Mouse (Mus musculus): ENCODE results near the gene Atxn1. TPM values are rescaled to one million over a fixed set of nuclear protein-coding genes. Genes with fewer than 3 reads are reported as not detected.

Atxn1 gene
- polyA plus RNA-seq, 1 experiment from 2014 or later = 6.3 TPM

DNA sequence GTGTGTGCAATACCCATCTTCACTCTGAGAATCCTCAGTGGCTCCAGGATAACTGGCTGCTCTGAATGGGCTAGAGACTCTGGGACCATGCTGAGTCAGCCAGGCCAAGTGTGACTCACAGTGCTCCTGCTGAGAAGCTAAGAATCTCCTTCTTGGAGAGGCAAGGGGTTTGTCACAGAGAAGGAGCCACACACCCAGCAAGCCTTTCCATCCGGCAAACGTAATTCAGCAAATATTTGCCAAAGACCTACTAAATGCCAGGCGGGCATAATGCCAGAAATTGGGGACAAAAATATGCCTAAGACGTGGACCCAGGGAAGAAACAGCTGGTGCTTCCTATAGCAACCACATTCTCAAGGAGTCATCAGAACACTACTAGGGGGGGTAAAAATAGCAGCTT, 137.2 kb downstream of the Atxn1 start:
- ATAC-seq = no peak
- no peak overlapping the region for H3K4me3 ChIP-seq (replicated peaks)
- 73% methylated on average over 4 of the region's 4 CpGs for WGBS
- peaks cover 3% of the 10 kb centered on the region; the same call in 1 of the 2 replicates for H3K4me1 ChIP-seq (replicated peaks)
- H3K27me3 ChIP-seq = no peaks in the 10 kb centered on the region
- H3K27ac ChIP-seq = 0 out of 2 replicates have a peak overlapping the region, but pooled peaks have one; percentile 9
- no peak overlapping the region for H3K9ac ChIP-seq (replicated peaks)
- H3K36me3 ChIP-seq = no peaks in the 10 kb centered on the region
- no peak overlapping the region for H3K4me2 ChIP-seq (replicated peaks)
- H3K9me3 ChIP-seq = no peaks in the 10 kb centered on the region

DNA sequence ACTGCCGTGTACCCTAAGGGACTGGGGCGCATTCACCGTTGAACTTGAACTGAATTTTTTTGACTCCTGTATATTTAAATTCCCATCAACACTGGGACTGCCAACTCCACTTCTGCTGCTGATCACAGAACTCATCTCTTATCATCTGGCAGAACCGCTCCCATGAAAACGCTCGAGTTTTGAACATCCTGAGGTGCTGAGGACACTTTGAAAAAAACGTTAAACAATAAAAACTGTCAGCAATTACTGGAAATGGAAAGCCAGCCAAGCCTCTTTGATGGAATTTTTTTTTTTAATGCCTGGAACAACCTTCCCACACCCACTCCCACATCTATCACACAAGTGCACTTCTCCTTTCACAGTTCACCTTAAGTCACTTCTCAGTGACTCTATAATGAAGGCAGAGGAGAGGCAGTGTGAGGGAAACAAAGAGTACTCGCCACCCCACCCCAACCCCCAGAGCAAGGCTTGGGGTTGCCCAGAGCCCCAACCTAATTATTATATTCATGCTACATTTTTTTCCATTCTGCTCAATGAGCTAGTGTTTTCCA, 137.7 kb downstream of the Atxn1 start:
- WGBS = 86% methylated on average over 8 of the region's 8 CpGs
- no peaks in the 10 kb centered on the region for H3K36me3 ChIP-seq
- H3K9me3 ChIP-seq = no peaks in the 10 kb centered on the region
- no peak overlapping the region for H3K4me2 ChIP-seq (replicated peaks)
- H3K27me3 ChIP-seq = no peaks in the 10 kb centered on the region
- ATAC-seq = no peak
- no peak overlapping the region for H3K4me3 ChIP-seq (replicated peaks)
- peaks cover 3% of the 10 kb centered on the region; the same call in 1 of the 2 replicates for H3K4me1 ChIP-seq (replicated peaks)
- H3K9ac ChIP-seq (replicated peaks) = no peak overlapping the region
- 0 out of 2 replicates have a peak overlapping the region, but pooled peaks have one; percentile 9 for H3K27ac ChIP-seq

DNA sequence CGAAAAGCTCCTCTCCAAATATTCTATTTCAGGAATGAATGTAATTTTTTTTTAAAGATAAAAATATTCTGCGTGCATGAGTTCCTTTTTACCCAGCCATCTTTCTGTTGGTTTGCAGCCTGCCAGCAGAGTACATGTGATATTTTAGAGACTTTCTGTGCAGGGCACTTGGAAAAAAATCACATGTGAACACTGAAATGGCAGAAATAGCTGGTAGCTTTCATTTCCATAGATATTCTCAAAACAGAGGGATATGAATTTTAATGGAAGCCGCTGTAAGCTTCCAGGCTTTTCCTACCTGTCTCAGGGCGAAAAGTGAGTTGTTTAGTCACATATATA, 142.3 kb downstream of the Atxn1 start:
- H3K27me3 ChIP-seq = no peaks in the 10 kb centered on the region
- no peak overlapping the region for H3K27ac ChIP-seq
- H3K9me3 ChIP-seq = no peaks in the 10 kb centered on the region
- H3K4me1 ChIP-seq (replicated peaks) = peaks cover 8% of the 10 kb centered on the region
- no peaks in the 10 kb centered on the region for H3K36me3 ChIP-seq
- no peak overlapping the region for H3K4me2 ChIP-seq (replicated peaks)
- H3K9ac ChIP-seq (replicated peaks) = no peak overlapping the region
- ATAC-seq = no peak
- H3K4me3 ChIP-seq (replicated peaks) = no peak overlapping the region
- WGBS = 92% methylated on average over 4 of the region's 4 CpGs

DNA sequence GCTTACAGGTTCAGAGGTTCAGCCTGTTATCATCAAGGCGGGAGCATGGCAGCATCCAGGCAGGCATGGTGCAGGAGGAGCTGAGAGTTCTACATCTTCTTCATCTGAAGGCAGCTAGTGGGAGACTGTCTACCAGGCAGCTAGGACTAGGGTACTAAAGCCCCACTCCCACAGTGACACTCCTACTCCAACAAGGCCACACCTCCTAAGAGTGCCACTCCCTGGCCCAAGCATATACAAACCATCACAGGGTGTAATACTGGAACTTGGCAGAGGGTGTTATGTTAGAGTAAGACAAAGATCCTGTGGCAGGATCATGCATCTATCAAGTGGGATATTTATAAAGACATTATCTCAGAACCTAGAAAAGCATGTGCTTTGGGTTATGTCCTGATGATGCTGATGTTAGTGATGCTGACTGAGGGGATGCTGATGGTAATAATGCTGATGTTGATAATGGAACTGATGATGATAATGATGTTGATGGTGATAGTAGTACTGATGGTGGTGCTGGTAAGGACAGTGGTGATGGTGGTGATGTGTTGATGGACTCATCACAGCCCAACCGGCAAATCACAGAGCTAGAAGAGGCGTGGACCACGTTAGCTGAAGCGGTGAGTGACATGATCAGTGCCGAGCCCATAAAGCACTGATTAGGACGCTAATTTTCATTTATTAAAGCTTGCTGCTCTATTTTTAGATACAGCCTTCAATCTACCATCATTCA, 142.9 kb downstream of the Atxn1 start:
- 93% methylated on average over 7 of the region's 7 CpGs for WGBS
- no peaks in the 10 kb centered on the region for H3K9me3 ChIP-seq
- H3K36me3 ChIP-seq = no peaks in the 10 kb centered on the region
- no peaks in the 10 kb centered on the region for H3K27me3 ChIP-seq
- H3K4me3 ChIP-seq (replicated peaks) = no peak overlapping the region
- no peak overlapping the region for H3K9ac ChIP-seq (replicated peaks)
- H3K4me2 ChIP-seq (replicated peaks) = no peak overlapping the region
- H3K4me1 ChIP-seq (replicated peaks) = peaks cover 7% of the 10 kb centered on the region; the same call in 1 of the 2 replicates
- no peak overlapping the region for H3K27ac ChIP-seq
- ATAC-seq = no peak

DNA sequence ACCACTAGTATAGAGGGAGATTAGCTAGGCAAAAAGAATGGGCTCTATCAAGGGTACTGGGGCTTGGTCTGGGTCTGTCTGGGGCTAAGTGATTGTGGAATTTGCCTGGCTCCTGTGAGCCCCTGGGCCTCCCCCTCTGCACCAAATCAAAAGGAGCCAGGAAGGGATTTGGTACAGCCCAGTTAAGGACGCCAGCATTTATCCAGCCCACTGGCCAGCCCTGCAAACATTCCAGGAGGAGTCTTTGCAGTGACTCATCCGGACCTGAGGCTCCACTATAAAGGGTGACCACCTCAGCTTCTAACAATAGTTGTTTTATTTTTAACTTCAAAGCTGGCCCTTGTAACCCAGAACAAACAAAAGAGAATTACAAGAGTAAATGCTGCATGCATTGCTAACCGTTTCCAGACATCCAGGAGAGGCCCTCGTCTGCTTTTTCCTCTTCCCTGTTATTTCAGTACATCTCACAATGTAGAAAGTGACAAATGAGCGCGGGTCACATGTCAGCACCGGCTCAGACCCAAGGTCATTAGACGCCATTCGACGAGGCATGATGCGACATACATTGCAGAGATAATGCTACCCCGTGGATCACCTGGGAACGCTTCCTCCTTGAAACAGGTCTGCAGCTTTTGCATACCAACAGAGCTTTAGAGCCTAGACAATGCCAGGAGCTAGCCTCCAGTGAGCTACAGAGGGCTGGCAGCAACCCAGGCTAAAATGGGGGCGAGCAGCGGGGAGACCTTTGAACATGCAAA, 144.2 kb downstream of the Atxn1 start:
- Histone ChIP-seq H3K36me3 (no peaks in the 10 kb centered on the region), H3K9me3 (no peaks in the 10 kb centered on the region), H3K4me2 (replicated peaks) (no peak overlapping the region), H3K27me3 (no peaks in the 10 kb centered on the region), H3K27ac (peak overlapping the region; percentile 41; the same call in 1 of the 2 replicates), H3K4me1 (replicated peaks) (peaks cover 7% of the 10 kb centered on the region; the same call in 1 of the 2 replicates), H3K9ac (replicated peaks) (no peak overlapping the region), H3K4me3 (replicated peaks) (no peak overlapping the region)
- 54% methylated on average over 15 of the region's 15 CpGs for WGBS
- ATAC-seq = no peak

DNA sequence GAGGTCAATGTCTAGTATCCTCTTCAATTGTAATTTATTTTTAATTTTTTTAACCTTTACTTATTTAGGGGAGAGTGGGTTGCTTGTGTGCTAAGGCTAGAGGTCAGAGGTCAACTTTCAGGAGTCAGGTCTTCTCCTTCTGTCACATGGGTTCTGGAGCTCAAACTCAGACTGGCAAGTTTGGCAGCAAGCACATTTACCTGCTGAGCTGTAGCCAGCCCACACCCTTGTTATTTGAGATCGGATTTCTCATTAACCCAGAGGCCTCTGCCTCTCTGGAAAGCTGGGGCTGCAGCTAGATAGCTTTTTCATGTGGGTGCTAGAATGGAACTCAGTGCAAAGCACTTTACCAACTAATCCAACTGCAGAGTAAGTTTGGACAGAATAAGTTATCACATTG, 148.1 kb downstream of the Atxn1 start:
- H3K27ac ChIP-seq = no peak overlapping the region
- no peak overlapping the region for H3K4me2 ChIP-seq (replicated peaks)
- H3K4me1 ChIP-seq (replicated peaks) = peaks cover 7% of the 10 kb centered on the region; the same call in 1 of the 2 replicates
- ATAC-seq = no peak
- WGBS = 58% methylated on average over 1 of the region's 1 CpGs
- H3K36me3 ChIP-seq = no peaks in the 10 kb centered on the region
- no peak overlapping the region for H3K4me3 ChIP-seq (replicated peaks)
- H3K9ac ChIP-seq (replicated peaks) = no peak overlapping the region
- H3K27me3 ChIP-seq = no peaks in the 10 kb centered on the region
- H3K9me3 ChIP-seq = no peaks in the 10 kb centered on the region

DNA sequence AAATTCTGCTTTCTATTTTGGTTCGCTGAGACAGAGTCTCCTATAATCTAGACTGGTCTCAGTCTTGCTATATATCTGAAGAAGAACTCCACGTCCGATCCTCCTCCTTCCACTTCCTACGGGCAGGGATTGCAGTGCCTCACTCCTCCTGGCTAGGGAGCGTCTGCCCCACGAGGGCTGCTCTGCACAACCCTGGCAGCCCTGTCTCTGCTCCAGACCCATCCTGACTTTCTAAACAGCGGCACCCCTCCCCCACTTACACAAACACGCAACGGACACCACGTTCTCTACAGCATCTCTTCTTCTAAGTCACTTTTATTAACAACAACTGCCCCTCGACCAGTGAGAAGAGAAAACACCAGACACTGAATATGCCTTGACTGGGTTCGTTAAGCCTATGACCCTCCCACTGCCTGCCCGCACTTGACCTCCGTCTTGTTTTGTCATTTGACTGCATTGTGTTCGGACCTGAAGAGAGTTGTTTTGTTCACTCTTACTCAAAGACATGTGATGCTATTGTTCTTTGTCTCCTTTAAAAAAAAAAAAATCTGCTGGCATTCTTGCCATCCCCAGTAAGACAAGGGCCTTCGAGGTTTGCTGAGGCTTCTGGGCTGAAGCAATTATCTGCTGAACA, 154.9 kb downstream of the Atxn1 start:
- H3K4me1 ChIP-seq (replicated peaks) = peaks cover 46% of the 10 kb centered on the region
- no peaks in the 10 kb centered on the region for H3K36me3 ChIP-seq
- no peaks in the 10 kb centered on the region for H3K9me3 ChIP-seq
- H3K4me3 ChIP-seq (replicated peaks) = no peak overlapping the region
- H3K9ac ChIP-seq (replicated peaks) = no peak overlapping the region
- WGBS = 46% methylated on average over 16 of the region's 16 CpGs
- H3K27me3 ChIP-seq = peaks cover 8% of the 10 kb centered on the region
- ATAC-seq = no peak
- H3K27ac ChIP-seq = 0 out of 2 replicates have a peak overlapping the region, but pooled peaks have one; percentile 44
- no peak overlapping the region for H3K4me2 ChIP-seq (replicated peaks)

DNA sequence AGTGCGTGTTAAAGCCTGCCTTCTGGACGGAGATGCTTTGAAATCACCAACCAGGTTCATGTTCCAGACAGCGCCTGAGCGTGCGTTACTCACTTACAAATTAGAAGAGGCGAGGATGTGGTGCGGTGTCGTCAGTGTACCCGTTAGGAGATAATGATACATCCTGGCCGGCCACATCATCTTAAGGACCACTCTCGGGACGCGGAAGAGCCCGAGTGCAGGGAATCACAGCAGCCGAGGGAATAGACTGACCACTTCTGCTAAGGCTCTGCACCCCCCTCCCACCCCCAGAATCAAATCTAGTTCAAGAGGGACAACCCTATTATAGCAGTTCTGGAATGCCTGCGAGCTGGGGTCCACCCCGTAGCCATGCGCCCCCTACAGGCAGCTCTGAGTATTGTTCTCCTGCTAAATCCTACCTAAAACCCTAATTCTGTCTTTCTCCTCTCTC, 157.2 kb downstream of the Atxn1 start:
- H3K27me3 ChIP-seq = peaks cover 8% of the 10 kb centered on the region
- H3K4me1 ChIP-seq (replicated peaks) = peaks cover 46% of the 10 kb centered on the region
- H3K36me3 ChIP-seq = no peaks in the 10 kb centered on the region
- no peak overlapping the region; the same call in 1 of the 2 replicates for H3K27ac ChIP-seq
- peak overlapping the region; percentile 46 for H3K4me2 ChIP-seq (replicated peaks)
- peak; percentile 20; the same call in 1 of the 2 replicates for ATAC-seq
- 20% methylated on average over 18 of the region's 18 CpGs for WGBS
- peak overlapping the region; percentile 23 for H3K4me3 ChIP-seq (replicated peaks)
- no peak overlapping the region for H3K9ac ChIP-seq (replicated peaks)
- no peaks in the 10 kb centered on the region for H3K9me3 ChIP-seq

DNA sequence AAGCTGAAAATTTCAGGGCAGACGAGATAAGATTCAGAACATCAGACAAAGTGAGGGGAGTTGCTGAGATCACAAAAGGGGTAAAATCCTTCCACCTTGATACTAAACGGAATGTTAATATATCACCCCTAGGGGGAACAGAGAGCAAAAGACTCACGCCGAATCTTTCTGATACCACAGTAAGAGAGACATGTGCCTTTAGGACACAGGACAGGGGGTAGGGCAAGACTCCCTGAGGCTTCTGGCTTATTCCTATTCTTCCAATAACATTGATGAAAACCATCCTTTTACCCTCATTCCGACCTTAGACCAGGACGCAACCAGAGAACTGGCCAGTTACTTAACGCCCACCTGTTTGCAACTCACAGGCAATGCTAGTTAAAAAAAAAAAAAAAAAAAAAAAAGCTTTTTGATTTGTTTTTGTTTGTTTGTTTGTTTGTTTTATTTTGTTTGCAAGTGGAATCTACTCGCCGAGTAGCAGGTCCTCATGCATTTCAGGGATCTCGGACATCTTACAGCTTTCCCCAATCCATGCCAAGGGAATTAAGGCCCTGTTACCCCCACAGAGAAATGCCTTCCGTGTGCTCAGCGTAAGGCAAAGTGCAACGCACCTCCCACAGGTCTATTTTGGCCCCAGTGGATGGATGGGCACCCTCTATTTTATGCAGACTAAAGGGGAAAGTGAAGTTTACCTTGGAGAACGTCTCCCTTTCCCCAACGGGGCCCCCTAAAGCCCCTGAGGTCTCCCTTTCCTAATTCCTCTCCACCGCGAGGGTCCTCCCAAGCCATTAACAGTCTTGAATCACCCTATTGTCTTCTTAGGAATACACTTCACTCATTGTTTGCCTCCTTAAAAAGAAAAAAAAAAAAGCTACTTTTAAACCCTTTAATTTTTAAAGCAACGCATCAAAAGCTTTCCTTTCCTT, 157.9 kb downstream of the Atxn1 start:
- Histone ChIP-seq H3K4me1 (replicated peaks) (peaks cover 46% of the 10 kb centered on the region), H3K4me2 (replicated peaks) (peak overlapping the region; percentile 46), H3K27me3 (peaks cover 8% of the 10 kb centered on the region), H3K27ac (peak overlapping the region; percentile 12; the same call in 1 of the 2 replicates), H3K9me3 (no peaks in the 10 kb centered on the region), H3K36me3 (no peaks in the 10 kb centered on the region), H3K4me3 (replicated peaks) (peak overlapping the region; percentile 23; the same call in 1 of the 2 replicates), H3K9ac (replicated peaks) (no peak overlapping the region)
- no peak for ATAC-seq
- 27% methylated on average over 18 of the region's 18 CpGs for WGBS

DNA sequence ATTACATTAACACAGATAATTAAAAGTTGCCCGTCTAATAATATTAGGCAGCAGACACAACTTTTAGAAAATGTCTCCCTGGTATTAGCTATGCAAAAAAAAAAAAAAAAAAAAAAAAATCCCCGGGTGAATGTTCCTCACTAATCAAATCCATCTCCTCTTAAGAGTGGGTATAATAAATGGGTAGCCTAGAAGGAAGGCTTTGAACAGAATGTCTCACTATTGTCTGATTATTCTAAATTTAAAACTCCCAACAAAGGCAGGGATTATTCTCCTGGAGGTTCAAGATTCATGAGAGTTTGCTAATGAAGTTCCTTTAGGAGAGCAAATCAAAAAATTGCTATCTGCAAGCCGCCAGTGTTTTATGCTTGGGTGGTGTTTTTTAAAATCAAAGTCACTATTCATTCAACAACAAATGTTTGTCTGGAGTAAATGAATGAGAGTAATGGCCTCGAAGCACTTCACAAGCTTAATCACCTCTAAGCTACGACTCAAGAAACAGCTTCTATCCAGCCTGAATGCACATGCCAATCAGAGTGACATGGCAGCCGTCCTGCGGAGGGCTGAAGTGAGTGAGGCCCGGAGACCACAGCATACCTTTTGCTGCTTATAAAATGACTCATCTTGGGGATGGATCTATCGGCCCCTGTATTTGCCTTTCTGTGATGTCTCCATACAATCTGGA, 158.8 kb downstream of the Atxn1 start:
- Histone ChIP-seq H3K27ac (peak overlapping the region; percentile 12; the same call in 1 of the 2 replicates), H3K9ac (replicated peaks) (no peak overlapping the region), H3K4me3 (replicated peaks) (no peak overlapping the region), H3K4me2 (replicated peaks) (no peak overlapping the region), H3K9me3 (no peaks in the 10 kb centered on the region), H3K4me1 (replicated peaks) (peaks cover 46% of the 10 kb centered on the region), H3K27me3 (peaks cover 6% of the 10 kb centered on the region), H3K36me3 (no peaks in the 10 kb centered on the region)
- no peak for ATAC-seq
- 9% methylated on average over 9 of the region's 9 CpGs for WGBS
